Mouse (Mus musculus) erythroid progenitor cell, adult 5-6 weeks (primary cell): ENCODE measurements around the gene Prss36. TPM values are rescaled to one million over a fixed set of nuclear protein-coding genes. Genes with fewer than 3 reads are reported as not detected.

Experiments
- ATAC-seq: replicated peaks from 2 replicates; pipeline ENCODE4 v1.8.0; 2016; ENCODE audit warnings: moderate number of reproducible peaks, mild to moderate bottlenecking, moderate TSS enrichment, inconsistent platforms; ENCODE audit not compliant: poor library complexity, low FRiP score, severe bottlenecking
- total RNA-seq, 2 experiments: library from RNA; stranded (forward) in 1 of 2; stranded (reverse) in 1 of 2; fragments of 150-400 nt in 1 of 2; fragments of 186-747, 209-891 nt in 1 of 2; gene quantifications; 2 replicates each; pipeline versions ENCODE4 v1.2.3 to v1.2.4; 2015 to 2017; ENCODE audit warnings: low replicate concordance in 2 of 2

Prss36 gene
- total RNA-seq, 2 experiments from 2014 or later = 3.8 TPM; not detected in 1

DNA sequence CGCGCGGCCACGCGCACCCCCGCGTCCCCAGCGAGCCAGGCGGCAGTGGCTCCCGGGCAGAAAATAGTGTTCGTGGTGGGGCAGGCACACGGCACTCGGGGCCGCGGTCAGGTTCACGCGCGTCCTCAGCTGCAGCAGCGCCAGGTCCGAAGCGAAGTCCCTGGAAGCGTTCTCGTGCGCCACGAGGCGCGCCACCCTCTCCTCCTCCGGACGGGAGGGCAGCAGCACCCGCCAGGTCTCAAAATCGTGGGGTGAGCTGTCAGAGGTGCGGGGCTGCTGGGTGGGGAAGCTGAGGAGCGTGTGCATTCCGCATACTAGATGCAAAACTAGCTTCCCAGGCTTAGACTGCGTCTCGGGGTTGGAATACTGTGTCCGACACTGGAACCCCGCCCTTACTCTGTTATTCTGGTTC, 10.8 kb downstream of the Prss36 start:
- ATAC-seq = 0 out of 2 replicates have a peak, but pooled peaks have one; percentile 4

DNA sequence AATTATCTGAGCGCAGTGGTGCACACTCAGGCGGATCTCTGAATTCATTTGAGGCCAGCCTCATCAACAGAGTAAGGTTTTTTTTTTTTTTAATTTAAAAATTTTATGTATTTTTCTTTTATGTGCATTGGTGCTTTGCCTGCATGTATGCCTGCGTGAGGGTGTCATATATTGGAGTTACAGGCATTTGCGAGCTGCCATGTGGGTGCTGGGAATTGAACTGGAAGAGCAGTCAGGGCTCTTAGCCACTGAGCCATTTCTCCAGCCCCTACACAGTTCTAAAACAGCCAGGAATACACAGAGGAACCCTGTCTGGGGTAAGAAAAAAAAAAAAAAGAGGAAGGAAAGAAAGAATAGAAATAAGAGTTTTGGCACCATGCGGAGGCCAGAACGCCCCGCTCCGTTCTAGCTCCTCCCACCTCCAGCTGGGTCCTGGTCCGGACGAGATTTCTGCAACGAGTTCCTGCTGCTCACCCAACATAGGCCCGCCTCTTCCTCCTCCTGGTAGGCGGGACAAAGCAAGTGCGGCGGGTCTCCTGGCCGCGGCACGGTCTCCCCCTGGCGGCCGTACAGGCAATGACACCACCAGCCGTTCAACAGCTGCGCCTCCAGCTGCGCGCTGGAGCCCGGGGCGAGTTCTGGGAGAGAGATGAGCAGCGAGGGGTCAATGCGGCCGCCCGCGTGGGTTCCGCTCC, 11.3 kb downstream of the Prss36 start:
- peak; percentile 98 for ATAC-seq

DNA sequence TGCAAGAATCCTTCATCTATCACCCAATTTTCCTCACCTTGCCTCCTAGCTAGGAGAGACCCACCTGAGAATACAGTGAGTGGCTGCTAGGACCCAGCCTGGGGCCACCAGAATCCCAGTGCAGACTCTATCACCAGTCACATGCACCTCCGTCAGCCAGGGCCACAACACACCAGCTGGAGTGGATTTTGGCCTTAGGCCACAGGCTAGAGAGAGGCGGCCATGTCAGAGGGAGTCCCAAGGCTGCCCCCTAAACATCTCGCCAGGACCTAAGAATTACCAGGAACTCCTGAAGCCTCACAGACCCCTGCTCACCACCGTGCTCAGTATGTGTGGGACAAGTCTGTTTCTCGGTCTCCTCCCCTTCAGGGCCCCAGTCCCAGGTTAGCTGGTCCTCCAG, 12.4 kb downstream of the Prss36 start:
- ATAC-seq = no peak

DNA sequence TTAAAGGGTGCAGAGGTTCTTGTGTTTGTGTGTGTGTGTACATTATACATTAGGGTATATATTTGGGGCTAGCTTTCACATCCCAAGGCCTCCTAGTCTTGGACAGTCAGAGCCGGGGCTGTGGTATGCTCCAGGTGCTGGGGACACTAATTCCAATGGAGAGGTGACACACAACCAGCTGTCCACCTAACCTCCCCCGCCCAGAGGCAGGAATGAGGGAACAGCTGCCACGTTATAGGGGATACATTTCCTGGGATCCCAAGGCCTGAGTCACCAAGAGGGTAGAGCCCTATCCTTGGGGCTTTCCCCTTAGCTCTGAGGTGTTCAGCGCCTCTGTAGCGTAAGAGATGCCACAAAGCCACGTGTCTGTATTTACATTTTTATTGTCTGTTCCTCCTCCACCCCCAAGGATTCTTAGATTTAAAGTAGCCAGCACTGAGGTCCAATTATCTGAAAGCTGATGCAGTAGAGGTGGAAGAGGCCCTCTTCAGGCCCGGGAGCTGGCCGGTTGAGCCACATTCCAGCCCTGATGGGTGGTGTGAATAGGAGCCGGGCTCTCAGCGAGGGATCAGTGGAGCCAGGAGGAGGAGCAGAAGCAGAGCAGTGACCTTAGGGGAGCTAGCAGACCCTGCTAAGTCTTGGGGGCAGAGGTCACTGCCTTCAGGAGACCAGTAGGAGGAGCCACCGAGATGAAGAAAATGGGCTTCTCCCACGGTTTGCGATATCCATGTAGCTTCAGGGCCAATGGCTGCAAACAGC, 14.1 kb downstream of the Prss36 start:
- no peak for ATAC-seq

DNA sequence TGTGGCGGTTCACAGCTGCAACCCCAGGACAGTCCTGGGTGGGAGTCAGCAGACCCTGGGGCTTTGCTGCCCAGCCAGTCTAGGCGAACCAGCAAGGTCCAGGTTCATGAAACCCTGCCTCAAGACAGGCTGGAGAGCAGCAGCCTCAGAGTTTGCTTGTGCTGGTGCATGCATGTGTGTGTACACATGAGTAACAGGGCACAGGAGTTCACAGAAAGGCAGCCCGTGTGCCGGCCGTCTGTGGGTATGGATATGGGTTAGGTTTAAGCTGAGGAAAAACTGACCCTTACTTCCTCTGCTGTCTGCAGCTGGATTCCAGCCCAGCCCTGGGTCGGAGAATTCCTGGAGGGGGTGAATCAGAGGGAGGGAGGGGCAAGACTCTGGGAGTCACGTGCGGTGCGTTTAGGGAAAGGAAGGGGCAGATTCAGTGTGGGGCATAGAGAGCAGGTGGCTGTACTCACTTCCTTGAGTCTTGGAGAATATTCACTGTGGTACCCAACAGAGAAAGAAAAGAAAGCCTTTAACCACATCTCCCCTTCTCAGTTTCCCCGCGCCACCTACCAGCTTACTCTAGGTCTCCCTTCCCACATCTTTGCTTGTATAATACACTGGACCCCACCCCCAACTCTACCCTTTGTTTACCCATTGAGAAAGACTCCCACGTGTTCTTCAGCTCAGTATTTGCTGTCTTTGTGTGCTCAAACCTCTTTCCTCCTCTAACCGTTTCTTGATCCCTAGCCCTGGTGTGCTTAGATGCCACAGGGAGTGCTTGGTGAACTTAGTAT, 15.0 kb downstream of the Prss36 start:
- no peak for ATAC-seq

DNA sequence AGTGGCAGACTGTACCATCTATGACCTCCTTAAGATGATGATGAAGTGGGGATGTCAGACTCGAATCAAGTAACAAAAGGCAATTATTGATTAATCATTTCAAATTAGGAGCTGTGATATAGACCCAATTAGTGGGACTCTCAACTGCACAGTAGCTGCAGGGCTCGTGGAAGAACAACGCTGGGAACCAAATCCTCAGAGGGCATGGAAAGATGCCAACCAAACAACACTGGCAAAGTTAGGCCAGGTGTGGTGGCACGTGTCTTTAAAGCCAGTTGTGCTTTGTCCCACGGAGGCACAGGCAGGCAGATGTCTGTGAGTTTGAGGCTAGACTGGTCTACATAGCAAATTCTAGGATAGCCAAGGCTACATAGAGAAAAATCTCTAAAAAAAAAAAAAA, 15.9 kb downstream of the Prss36 start:
- no peak for ATAC-seq

DNA sequence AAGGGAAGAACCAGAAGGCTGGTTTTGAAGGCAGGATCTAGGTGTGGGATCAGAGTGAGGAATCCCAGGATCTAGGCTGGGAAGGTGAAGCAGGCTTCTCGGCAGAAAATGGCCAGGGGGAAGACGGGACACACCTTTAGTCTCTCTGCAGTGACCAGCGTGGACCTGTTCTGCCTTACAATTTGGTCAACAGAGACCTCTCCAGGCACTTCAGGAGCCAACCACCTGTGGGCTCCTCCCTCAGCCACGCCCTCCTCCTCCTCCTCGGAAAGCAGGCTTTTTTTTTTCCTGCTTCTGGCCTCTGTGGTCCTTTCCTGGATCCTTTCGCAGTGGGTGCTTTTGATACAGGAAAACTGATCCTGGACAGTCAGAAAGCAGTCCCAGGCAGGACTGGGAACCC, 16.6 kb downstream of the Prss36 start, which contains the start of gene Prss8:
TSS of gene Prss8 (minus strand) at position 182 of the 400 bp plus-strand sequence.
- ATAC-seq = no peak

DNA sequence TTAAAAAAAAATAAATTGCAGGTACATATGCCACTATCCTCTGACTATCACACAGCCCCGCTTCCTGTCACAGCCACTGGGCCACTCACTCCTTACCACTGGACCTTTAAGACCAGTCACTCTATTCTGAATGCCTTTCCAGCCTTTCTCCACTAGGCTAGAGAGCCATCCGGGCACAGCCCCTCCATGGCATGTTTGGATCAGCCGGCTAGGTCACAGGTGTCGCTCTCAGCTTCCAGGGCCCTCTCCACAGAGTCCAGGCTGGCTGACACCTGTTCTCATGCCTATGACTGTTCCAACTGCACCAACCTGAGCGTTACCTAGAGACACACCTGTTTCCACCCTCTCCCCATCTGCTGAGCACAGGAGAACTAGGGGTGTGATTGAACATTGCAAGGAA, 17.9 kb downstream of the Prss36 start:
- ATAC-seq = no peak

DNA sequence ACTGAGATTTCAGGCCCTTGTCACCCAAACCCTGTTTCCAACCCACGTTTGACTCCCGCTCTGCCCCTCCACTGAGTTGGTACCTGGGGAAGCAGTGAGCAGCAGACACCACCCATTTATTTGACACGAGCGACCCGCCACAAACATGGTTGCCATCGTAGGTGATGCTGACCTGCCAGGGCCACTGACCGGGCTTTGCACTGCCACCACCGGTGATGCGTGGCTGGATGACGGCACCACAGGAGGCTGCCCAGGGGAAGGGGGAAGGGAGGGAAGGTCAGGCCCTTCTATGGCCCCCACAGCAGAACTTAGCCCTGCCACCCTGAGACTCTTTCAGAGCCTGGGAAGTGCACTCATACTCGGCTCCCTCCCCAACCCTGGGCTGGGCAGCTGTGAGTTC, 18.8 kb downstream of the Prss36 start:
- no peak for ATAC-seq

DNA sequence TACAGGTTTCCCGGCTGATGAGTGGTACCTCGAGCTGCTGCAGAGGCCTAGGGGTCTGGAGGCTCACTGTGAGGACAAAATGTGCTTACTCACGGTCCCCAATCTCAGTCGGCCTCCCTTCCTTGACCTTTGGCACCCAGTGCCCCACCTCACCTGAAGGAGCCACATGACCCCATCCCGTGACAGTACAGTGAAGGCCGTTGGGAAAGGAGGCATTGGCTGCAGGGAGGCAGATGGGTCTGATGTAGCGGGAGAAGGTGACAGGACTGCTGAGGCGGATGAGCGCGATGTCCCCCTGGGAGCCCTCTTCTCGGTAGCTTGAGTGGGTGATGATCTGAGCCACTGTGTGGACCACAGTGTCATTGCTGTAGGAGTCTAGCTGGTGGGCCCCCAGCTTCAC, 19.7 kb downstream of the Prss36 start:
- ATAC-seq = no peak

DNA sequence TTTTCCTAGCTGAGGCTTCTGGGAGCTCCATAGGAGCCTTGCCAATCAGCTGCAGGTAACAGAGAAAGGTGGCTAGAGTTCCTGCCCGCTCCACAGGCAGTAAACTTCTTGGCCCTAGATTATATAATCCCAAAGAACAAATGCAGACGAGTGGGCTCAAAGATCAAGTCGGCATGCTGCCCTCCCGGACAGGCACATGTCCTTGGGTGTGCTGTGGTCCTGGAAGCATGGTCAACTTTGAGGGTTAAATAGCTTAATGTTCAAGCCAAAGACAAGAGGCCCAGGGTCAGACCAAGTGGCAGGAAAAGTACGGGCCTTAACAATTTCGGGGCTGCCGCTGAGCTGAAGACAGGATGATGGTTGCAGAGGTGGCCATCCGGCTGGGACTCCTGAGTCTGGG, 20.5 kb downstream of the Prss36 start:
- ATAC-seq = no peak

DNA sequence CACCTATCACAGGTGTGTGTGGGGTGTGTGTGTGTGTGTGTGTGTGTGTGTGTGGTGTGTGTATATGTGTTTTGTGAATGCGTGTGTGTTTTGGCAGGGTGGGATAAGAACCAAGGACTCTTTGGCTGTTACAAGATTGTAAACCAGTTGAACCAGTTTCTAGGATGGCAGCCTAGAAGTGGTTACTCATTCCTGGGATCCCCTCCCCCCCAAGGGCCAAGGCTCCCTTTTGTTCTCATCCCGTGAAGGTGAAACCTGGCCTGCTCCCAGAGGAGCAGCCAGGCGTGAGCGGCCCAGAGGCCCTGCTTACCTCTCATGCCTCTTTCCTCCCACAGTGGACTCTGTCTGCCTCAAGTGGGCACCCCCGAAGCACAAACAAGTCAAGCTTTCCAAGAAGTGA, 21.3 kb downstream of the Prss36 start:
- no peak for ATAC-seq

DNA sequence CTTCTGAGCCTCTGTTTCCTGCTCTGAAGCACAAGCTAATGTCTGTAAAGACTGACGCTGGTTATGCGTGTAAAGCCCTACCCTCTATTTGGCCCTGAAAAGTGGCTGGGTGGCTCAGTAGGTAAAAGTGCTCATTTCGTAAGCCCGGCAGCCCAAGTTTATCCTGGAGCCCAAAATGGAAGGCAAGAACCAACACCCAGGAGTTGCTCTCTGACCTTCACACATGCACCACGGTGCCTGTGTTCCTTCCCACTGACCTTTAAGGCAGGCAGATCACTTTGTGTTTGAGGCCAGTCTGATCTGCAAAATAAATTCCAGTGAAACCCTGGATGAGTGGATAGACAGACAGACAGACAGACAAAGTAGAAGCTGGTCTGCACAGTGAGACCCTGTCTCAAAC, 22.8 kb downstream of the Prss36 start:
- no peak for ATAC-seq

DNA sequence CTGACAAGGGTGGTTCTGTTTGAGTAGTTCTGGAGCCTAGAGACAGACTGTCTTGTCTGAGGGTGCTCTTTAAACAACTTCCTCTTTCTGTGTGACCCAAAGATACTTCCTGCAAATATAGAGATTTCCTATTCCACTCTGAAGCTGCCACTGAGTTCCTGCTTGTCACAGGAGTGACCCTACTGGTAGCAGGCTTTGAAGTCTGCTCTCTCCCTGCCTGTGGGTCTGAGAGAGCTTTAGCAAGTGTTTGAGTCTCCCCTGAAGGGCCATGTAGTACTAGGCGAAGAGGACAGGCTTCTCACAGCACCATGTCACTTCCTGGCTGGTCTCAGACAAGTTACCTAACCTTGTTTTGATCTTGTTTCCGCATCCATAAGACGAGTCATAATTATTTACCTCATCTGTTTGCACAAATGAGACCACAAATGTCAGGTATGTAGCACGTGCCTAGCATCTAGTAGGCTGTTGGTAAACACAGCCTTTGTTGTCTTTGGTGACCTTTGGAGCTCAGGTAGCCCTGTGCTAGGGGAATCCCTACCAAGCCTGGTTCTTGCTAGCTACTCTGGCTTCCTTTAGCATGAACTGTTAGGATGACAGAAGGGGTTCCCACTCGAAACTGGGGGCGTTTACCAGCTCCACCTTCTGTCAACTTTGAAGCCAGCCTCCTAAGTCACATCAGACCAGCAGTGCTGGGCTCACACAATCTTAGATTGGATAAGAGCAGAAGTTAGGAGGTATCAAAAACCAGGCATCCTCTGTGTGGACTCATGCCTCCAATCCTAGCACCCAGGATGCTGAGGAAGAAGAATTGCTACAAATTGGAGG, 23.9 kb downstream of the Prss36 start:
- ATAC-seq = no peak

DNA sequence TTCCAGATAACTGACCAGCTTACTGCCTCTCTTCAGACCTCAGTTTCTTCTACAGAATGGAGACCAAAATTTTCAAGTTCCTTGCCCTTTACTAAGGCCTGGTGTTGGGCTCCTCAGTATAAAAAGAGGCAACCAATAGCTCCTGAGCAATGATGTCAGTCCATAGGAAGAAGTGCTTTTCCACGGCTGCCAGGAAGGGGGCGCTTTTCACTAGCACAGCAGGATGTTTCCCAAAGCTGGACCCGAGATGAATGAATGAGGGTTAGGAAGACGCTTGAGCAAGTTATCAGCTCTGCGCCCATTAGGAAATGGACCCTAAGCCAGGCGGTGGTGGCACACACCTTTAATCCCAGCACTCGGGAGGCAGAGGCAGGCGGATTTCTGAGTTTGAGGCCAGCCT, 25.0 kb downstream of the Prss36 start:
- no peak for ATAC-seq

DNA sequence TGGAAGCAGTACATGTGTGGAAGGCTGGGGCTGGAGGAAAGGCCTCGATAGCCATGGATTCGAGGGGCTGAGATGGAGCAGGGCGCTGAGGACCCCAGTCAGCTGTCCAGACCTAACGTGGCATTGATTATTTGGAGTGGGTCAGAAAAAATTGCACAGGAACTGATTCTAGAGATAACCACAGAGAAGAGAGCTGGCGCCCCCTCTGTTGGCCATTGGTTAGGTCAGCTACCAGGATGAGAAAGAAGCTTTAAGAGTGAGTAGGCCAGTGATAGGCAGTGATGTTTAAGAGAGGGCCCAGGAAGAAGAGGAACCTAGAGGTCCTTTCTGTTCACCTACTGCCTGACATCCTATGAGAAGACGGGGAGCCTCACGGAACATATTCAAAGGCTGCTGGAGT, 27.2 kb downstream of the Prss36 start:
- ATAC-seq = no peak

DNA sequence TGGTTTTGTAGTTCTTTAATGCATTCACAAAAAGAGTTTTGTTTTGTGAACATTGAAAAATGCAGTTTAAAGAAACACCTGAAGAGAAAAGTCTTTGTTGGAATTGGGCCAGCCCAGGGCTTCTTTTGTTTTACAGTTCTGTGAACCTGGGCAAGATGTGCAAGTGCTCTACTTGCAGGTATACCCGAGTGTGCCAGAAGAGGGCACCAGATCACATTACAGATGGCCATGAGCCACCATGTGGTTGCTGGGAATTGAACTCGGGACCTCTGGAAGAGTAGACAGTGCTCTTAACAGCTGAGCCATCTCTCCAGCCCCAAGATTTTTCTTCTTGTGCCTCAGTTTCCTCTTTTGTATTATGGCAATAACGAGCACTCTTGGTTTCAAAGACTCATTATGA, 28.3 kb downstream of the Prss36 start:
- ATAC-seq = no peak

DNA sequence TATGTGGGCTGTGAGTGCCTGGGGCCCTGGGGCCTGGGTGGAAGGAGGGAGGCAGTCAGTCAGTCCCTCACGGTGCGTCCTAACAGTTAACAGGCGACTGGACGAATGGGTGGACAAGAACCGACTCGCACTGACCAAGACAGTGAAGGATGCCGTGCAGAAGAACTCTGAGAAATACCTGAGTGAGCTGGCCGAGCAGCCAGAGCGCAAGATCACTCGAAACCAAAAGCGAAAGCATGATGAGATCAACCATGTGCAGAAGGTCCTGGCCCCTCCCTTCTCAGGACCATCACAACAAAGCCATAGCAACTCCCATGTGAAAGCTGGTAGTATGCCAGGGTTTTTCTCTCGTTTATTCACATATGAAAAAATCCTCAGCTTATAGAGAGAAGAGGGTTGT, 31.2 kb downstream of the Prss36 start:
- ATAC-seq = no peak

DNA sequence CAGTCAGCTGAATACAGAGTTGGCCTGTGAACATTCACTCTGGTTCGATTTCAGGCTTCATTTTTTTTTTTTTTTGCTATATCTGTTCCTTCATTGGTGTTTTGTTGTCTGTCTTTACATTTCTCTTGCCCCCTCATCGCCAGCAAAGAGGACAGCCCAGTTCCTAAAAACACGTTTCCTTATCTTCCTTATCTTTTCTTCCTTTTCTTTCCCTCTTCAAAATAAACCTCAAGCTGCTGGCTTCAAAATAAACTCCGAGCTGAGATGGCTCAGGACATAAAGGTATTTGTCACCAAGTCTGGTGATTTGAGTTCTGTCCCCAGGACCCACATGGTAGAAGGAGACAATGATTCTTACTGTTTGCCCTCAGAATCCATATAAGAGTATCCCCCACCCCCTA, 33.6 kb downstream of the Prss36 start:
- no peak for ATAC-seq
